Mouse (Mus musculus): ENCODE results near the gene C1qc.

DNA sequence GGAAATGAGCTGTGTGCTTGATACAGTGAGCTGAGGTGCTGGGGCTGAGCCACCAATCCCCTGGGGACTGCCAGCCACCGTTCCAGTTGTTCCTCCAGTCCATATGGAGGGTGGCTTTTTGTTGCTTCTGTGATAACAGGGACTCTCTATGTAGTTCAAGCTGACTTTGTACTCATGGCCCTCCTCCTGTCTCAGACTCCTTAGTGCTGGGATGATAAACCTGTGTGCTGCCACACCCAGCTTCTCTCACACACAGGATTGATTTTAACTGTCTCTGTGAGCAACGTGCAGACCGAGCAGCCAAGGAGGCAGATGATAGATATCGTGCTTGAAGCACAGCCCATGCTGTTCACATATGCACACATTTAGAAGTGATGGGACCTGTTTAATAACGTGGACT is 40.7 kb downstream of the C1qc start:
- TF ChIP-seq CTCF (conservative IDR thresholded peaks at IDR 0.05; ENCODE audit: insufficient read depth, insufficient read length, low read depth, low read length) (no peak), POLR2A (IDR thresholded peaks at IDR 0.05; ENCODE audit: low read depth, low read length) (no peak)
